Mouse (Mus musculus) lung, postnatal 25 days (tissue): ENCODE data around the gene Tcf25.
"Not testable (repeated sequence)": the region's sequence is repeated elsewhere in the genome, so short reads cannot be mapped to it uniquely, and the experiment has no call there.

Experiments
- DNase-seq: peaks from one replicate; pipeline ENCODE4 v3.0.0; 2022; ENCODE audit warnings: low spot score

Gene Tcf25

DNA sequence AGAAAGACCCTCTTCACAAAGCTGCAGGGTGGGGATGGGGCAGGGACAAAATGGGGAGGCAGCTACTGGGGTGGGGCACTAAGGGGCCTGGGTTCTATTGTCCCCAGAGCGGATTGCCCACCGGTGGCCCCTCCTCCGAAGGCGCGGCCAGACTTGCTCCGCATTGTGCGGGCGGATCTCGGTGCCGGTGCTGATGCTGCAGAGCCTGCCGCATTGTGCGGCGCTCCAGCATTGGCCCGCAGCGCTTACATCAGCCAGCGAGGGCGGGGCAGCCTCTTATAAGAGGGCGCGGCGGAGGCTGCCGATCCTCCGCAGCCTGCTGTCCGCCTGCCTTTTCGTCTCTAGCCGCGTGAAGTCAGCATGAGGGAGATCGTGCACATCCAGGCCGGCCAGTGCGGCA is 37.7 kb downstream of the Tcf25 start, which contains the start of gene Tubb3:
TSS of gene Tubb3 (plus strand) at position 179 of the 400 bp plus-strand sequence.
- no peak for DNase-seq

DNA sequence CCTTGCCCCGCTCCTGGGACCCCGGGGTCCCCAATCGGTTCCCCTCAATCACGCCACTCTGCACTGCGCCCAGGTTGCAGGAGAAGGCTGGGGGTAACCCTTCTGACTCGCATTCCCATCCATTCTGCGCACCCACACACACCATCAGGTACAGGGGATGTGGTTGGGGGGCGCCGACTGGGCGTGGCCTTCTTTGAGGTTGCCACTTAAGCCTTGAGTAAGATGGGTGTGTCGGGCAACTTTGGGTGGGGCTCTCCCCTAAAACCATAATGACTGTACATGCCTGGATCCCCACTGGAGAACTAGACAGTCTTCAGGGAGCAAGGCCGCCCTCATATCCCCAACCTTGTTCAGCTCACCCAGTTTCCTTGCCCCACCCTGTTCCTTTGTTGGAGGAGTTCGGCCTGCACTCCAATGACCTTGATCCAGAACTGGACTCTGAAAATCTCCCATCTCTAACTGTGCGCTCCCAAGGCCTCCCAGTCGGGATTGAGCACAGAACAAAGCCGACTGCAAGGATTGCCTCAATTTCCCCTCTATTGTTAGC is 38.3 kb downstream of the Tcf25 start:
- no peak for DNase-seq

DNA sequence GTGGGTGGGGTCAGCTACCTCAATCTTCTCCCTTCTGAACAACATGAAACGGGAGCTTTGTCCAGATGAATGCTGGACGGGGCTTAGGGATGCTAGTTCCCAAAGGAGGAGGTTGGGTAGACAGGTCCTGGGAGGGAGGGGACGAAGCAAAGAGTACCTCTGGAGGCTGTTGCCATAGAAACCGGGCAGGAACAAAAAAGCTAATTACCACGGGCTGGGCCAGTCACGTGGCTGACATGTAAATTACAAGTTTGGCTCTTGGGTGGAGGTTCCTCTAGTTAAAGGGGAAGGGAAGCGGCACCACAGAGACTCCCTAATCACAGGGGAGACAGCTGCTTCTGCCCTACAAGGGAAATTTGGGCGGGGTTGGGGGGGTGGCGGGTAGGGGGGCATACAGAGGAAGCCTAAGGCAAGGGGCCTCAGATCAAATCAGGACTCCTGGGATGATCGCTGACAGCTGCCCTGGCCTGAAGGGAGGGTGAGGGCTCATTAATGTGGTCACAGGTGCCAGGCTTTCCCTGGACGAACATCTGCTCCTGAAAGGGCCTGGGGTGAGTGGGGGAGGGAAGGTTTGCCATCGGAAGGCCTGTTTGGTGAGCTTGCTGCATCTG is 39.1 kb downstream of the Tcf25 start:
- DNase-seq, result no peak

GRCm38 (mm10) chr8:123414255-123414654 is 40.7 kb downstream of the Tcf25 start:
- no peak for DNase-seq

DNA sequence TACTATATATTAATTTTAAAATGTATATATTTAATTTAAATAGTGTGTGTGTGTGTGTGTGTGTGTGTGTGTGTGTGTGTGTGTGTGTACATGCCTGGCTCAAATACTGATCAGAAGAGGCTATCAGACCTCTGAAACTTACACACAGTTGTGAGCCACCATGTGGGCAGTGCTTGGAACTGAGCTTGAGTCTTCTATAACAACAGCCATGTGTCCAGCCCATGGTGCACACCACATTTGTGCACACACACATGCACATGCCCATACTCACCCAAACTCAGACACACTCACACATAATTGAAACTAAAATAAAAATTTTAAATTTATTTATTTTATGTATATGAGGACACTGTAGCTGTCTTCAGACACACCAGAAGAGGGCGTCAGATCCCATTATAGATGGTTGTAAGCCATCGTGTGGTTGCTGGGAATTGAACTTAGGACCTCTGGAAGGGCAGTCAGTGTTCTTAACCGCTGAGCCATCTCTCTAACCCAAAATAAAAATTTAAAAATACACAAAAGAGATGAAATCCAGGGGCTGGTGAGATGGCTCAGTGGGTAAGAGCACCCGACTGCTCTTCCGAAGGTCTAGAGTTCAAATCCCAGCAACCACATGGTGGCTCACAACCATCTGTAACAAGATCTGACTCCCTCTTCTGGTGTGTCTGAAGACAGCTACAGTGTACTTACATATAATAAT is 41.6 kb downstream of the Tcf25 start:
- not testable (repeated sequence) for DNase-seq

GRCm38 (mm10) chr8:123415967-123416943 is 42.7 kb downstream of the Tcf25 start:
- no peak for DNase-seq

DNA sequence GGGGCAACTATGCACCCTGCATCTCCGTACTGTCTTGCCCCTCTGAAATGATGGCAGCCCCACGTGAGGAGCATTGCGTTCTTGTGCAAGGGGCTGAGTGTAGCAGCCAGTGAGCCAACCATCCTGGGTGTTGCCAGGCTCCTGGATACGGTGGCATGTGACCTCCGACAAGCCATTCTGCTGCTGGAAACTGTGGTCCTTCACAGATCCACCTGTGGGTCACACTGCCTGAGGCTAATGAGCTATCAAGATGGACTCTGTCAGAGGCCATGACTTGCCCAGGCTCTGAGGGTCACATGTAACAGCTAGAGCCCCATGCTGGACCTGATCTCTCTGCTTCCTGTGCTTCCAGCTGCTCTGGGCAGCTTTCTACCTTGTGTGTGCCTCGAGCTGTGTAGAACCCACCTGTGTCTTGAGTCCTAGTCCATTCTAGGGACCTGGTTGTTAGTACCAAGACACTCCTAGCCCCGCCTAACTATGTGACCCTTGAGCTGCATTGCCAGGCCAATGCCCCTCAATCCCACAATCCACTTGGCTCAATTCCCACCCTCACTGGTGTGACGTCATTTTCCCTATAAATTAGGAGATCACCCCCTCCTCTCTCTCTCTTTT is 43.5 kb downstream of the Tcf25 start:
- no peak for DNase-seq

DNA sequence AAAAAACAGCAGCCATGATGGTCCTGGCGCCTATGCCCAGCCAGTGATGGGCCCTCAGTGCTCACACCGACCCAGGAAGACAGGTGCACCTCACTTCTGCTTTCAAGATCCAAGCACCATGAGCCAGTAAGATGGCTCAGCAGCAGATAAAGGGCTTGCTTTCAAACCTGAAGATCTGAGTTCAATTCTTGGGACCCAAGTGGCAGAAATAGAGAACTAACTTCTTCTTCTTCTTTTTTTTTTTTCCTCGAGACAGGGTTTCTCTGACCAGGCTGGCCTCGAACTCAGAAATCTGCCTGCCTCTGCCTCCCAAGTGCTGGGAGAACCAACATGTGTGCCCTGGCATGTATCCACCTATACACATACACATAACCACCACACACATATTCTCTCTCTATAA is 46.2 kb downstream of the Tcf25 start:
- DNase-seq, result no peak

DNA sequence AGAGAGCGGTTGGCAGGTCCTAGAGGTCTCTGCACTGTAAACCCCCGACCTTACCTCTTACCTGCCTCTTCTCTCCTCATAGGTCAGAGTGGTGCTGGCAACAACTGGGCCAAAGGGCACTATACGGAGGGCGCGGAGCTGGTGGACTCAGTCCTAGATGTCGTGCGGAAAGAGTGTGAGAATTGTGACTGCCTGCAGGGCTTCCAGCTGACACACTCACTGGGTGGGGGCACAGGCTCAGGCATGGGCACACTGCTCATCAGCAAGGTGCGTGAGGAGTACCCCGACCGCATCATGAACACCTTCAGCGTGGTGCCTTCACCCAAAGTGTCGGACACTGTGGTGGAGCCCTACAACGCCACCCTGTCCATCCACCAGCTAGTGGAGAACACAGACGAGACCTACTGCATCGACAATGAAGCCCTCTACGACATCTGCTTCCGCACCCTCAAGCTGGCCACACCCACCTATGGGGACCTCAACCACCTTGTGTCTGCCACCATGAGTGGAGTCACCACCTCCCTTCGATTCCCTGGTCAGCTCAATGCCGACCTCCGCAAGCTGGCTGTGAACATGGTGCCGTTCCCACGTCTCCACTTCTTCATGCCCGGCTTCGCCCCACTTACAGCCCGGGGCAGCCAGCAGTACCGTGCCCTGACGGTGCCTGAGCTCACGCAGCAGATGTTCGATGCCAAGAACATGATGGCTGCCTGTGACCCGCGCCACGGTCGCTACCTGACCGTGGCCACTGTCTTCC is 47.1 kb downstream of the Tcf25 start:
- no peak for DNase-seq

GRCm38 (mm10) chr8:123421325-123421724 is 47.8 kb downstream of the Tcf25 start:
- no peak for DNase-seq

GRCm38 (mm10) chr8:123422056-123422780 is 48.7 kb downstream of the Tcf25 start:
- peak; percentile 60 for DNase-seq

GRCm38 (mm10) chr8:123422781-123423159 is 49.2 kb downstream of the Tcf25 start:
- no peak for DNase-seq

GRCm38 (mm10) chr8:123423441-123423840 is 49.9 kb downstream of the Tcf25 start, which contains the start of gene Def8:
Gene Def8 (plus strand): TSS chr8:123423527.
- no peak for DNase-seq

DNA sequence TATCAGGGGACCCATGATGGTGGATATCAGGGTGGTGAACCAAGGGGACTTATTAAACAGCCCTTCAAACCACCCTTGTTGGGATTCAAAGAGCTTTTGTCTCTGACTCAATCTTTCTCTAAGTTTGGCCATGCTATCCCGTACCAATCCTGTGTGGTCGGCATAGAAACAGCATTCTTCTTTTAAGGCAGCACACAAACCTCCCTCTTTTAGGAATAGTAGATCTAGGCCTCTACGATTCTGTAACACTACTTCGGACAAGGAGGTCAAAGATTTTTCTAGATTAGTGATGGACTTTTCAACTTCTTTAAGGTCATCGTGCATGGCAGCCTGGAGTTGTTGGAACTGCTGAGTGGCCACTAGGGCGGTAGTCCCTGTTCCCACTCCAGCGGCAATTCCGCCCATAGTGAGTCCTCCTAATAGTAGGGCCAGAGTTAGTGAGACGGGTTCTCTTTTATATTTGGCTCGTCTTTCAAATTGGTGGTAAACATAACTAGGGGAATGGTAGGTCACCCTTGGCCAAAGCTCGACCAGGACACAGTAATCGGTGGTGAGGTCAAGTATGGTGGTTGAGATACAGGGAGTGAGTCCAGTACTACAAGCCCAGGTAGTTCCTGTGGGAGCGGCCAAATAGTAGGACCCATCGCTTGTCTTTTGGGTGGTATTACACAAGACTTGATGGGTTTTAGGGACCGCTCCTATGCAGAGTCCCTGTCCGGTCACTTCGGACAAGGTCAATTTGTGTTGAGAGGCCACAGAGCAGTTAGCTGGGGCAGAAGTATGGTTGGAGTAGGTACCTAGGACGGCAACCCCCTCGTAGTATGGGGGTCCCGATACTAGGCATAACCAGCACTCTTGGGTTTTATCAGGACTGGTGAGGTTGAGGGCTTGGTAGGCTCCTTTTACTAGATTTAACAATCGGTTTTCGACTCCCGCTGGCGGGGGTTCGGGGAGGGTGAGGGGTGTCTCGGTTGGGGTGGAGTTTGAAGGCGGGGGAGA is 53.3 kb downstream of the Tcf25 start:
- DNase-seq, result no peak

DNA sequence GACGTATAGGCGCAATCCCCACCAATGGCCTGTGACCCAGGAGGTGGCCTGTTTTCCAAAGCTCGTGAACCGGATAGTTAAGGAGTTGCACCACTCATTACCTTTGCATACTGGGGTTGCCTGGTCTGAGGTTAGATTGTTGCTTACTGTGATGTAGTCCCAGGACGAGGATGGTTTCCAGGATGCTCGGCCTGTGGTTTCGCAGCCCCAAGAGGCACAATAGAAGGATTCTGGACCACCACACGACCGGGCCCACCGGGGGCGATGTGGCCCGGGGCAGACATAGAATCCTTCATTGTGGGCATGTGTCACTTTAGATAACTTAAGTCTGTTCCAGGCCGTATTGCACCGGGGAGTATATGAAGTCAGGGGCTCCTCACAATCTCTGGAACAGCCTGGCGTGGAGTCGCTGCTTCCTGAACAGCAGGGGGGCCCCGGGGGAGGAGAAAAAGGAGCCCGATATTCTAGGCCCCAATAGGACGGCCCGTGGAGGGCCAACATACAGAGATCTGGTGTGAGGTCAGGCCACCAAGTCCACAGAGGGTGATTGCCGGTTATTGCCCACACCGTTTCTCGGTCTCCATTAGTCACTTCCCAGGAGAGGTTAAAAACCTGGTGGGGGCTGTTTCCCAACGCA is 54.2 kb downstream of the Tcf25 start:
- DNase-seq, result no peak

DNA sequence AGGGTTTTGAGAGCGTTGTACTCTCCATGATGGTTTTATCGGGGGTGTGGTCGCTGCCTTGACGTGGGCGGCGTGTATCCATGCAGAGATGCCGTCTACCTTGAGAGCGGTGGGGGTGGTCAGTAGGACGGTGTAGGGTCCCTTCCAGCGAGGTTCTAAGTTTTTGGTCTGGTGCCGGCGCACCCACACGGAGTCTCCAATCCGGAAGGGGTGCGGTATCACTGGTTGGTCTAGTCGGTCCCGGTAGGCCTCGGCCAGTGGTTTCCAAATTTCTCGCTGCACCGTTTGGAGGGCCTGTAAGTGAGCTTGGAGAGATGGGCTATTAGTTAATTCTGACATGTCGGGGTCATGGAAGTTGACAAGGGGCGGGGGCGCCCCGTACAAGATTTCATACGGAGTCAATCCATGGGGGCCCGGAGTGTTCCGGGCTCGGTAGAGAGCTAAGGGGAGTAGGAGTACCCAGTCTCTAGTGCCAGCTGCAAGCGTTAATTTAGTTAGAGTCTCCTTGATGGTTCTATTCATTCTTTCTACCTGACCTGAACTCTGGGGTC is 54.9 kb downstream of the Tcf25 start:
- no peak for DNase-seq

DNA sequence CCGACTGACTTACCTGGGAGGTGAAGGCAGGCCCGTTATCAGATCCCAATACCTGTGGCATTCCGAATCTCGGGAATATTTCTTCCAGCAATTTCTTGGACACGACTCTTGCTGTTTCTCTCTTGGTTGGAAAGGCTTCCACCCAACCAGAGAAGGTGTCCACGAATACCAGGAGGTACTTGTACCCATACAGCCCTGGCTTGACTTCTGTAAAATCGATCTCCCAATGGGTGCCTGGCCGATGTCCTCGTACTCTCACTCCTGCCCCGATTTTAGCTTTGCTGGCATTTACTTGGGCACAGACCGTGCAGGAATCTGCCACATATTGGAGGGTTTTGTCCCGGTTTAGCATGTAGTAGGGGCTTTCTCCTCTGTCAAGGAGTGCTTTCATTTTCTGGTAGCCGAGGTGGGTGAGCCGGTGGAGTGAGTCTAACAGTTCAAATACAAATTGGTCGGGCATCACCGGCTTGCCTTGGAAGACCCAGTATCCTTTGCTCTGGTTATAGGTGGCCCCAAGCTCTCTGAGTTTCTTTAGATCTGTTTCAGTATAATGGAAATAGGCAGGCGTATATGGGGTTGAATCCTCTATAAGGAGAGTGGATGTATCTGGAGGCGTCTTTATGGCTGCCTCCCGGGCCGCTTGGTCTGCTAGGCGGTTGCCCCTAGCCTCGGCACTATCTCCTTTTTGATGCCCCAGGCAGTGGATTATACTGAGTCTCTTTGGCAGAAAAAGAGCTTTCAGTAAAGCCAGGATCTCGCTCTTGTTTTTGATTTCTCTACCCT is 55.6 kb downstream of the Tcf25 start:
- no peak for DNase-seq

DNA sequence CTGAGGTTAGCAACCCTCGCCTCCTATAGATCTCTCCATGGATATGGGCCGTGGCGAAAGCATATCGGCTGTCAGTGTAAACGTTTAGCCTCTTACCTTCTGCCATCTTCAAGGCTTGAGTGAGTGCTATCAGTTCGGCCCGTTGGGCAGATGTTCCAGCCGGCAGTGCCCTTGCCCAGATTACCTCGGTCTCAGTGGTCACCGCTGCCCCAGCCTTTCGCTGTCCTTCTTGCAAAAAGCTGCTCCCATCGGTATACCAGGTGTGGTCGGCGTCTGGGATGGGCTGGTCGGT is 56.1 kb downstream of the Tcf25 start:
- DNase-seq, result not testable (repeated sequence)
